Mouse (Mus musculus) forebrain, embryonic 10.5 days (tissue): ENCODE data around the gene Calcoco2. TPM values are rescaled to one million over a fixed set of nuclear protein-coding genes. Genes with fewer than 3 reads are reported as not detected.
"Not testable (repeated sequence)": the region's sequence is repeated elsewhere in the genome, so short reads cannot be mapped to it uniquely, and the experiment has no call there.

ENCODE experiments used
- DNase-seq: peaks from one replicate; pipeline ENCODE4 v3.0.0-alpha.2; 2017; ENCODE audit warnings: low spot score; ENCODE audit errors: extremely low spot score
- H3K27ac ChIP-seq: fragments of 300-500 bp; sonication (generic); 2 replicates; pipeline ENCODE4 v1.5.1; 2016; ENCODE audit warnings: mild to moderate bottlenecking
- H3K27me3 ChIP-seq: fragments of 300-500 bp; sonication (generic); 2 replicates; pipeline ENCODE4 v1.6.1; 2016; ENCODE audit warnings: mild to moderate bottlenecking; ENCODE audit not compliant: poor library complexity, severe bottlenecking
- H3K36me3 ChIP-seq: fragments of 300-500 bp; sonication (generic); replicated peaks from 2 replicates; pipeline ENCODE4 v1.6.1; 2016; ENCODE audit warnings: mild to moderate bottlenecking, moderate library complexity
- H3K4me1 ChIP-seq: fragments of 300-500 bp; sonication (generic); 2 replicates; pipeline ENCODE4 v1.6.1; 2016
- H3K4me3 ChIP-seq: fragments of 300-500 bp; sonication (generic); 2 replicates; pipeline ENCODE4 v1.5.1; 2016; ENCODE audit warnings: mild to moderate bottlenecking, moderate library complexity
- H3K9me3 ChIP-seq: fragments of 300-500 bp; sonication (generic); 2 replicates; pipeline ENCODE4 v1.6.1; 2016; ENCODE audit warnings: mild to moderate bottlenecking, moderate library complexity
- WGBS: fragments of 180-500 bp; shearing (Covaris S2); methylation state at CpG from one replicate; pipeline ENCODE4 v1.1.7; 2016; 5-methylcytosine and 5-hydroxymethylcytosine counted together
- polyA plus RNA-seq: library from polyadenylated mRNA; unstranded; fragments of >200 nt; fragmentation: Nextera tagmentation; extraction: Ambion mirVana; gene quantifications from 2 replicates; pipeline ENCODE4 v1.2.1, GENCODE M21; 2016

Calcoco2 gene
- polyA plus RNA-seq, 1 experiment from 2014 or later, result not detected

- Histone ChIP-seq H3K36me3 (no peaks in the 10 kb centered on the region), H3K9me3 (no peaks in the 10 kb centered on the region), H3K27me3 (0 out of 2 replicates have a peak, but pooled peaks cover 5% of the 10 kb centered on the region), H3K27ac (no peak overlapping the region), H3K4me3 (no peak overlapping the region), H3K4me1 (no peaks in the 10 kb centered on the region)
- no peak for DNase-seq
- WGBS, result 87% methylated on average over 3 of the region's 3 CpGs
Measured at GRCm38 (mm10) chr11:96116116-96116515, 4.4 kb upstream of the Calcoco2 start.

GRCm38 (mm10) chr11:96115416-96115815 lies 3.7 kb upstream of the Calcoco2 start:
- H3K27me3 ChIP-seq, result 0 out of 2 replicates have a peak, but pooled peaks cover 5% of the 10 kb centered on the region
- no peak overlapping the region for H3K27ac ChIP-seq
- 89% methylated on average over 6 of the region's 6 CpGs for WGBS
- DNase-seq, result no peak
- no peaks in the 10 kb centered on the region for H3K4me1 ChIP-seq
- H3K4me3 ChIP-seq, result no peak overlapping the region
- no peaks in the 10 kb centered on the region for H3K36me3 ChIP-seq
- no peaks in the 10 kb centered on the region for H3K9me3 ChIP-seq

- Histone ChIP-seq H3K4me1 (no peaks in the 10 kb centered on the region), H3K27me3 (no peaks in the 10 kb centered on the region), H3K4me3 (no peak overlapping the region), H3K27ac (no peak overlapping the region), H3K36me3 (no peaks in the 10 kb centered on the region), H3K9me3 (no peaks in the 10 kb centered on the region)
- no peak for DNase-seq
- WGBS, result 72% methylated on average over 2 of the region's 2 CpGs
Measured at GRCm38 (mm10) chr11:96114077-96114476, 2.3 kb upstream of the Calcoco2 start.

- not testable (repeated sequence) for H3K36me3 ChIP-seq, H3K4me3 ChIP-seq, H3K27me3 ChIP-seq, H3K9me3 ChIP-seq, H3K27ac ChIP-seq, H3K4me1 ChIP-seq, DNase-seq
- WGBS, result 61% methylated on average over 2 of the region's 2 CpGs
Measured at GRCm38 (mm10) chr11:96110950-96111349, 814 bp downstream of the Calcoco2 start.

GRCm38 (mm10) chr11:96108376-96108775 lies 3.4 kb downstream of the Calcoco2 start:
- H3K27me3 ChIP-seq, result no peaks in the 10 kb centered on the region
- no peak overlapping the region for H3K4me3 ChIP-seq
- H3K4me1 ChIP-seq, result no peaks in the 10 kb centered on the region
- DNase-seq, result no peak
- no peaks in the 10 kb centered on the region for H3K9me3 ChIP-seq
- no peaks in the 10 kb centered on the region for H3K36me3 ChIP-seq
- H3K27ac ChIP-seq, result no peak overlapping the region
- 93% methylated on average over 1 of the region's 1 CpGs for WGBS

- peaks cover 11% of the 10 kb centered on the region; the same call in 1 of the 2 replicates for H3K27me3 ChIP-seq
- H3K9me3 ChIP-seq, result no peaks in the 10 kb centered on the region
- peak; percentile 51 for DNase-seq
- no peaks in the 10 kb centered on the region for H3K4me1 ChIP-seq
- H3K36me3 ChIP-seq, result no peaks in the 10 kb centered on the region
- no peak overlapping the region for H3K27ac ChIP-seq
- WGBS, result 13% methylated on average over 3 of the region's 3 CpGs
- H3K4me3 ChIP-seq, result no peak overlapping the region
Measured at GRCm38 (mm10) chr11:96093361-96093760, 18.4 kb downstream of the Calcoco2 start.

GRCm38 (mm10) chr11:96092674-96093291 lies 19.0 kb downstream of the Calcoco2 start:
- H3K9me3 ChIP-seq, result peaks cover 6% of the 10 kb centered on the region; the same call in 1 of the 2 replicates
- WGBS, result 47% methylated on average over 7 of the region's 7 CpGs
- H3K36me3 ChIP-seq, result no peaks in the 10 kb centered on the region
- no peak overlapping the region for H3K27ac ChIP-seq
- no peak overlapping the region for H3K4me3 ChIP-seq
- peaks cover 7% of the 10 kb centered on the region; the same call in 1 of the 2 replicates for H3K27me3 ChIP-seq
- H3K4me1 ChIP-seq, result no peaks in the 10 kb centered on the region
- no peak for DNase-seq

GRCm38 (mm10) chr11:96091073-96091472 lies 20.7 kb downstream of the Calcoco2 start:
- peaks cover 3% of the 10 kb centered on the region; the same call in 1 of the 2 replicates for H3K27me3 ChIP-seq
- H3K36me3 ChIP-seq, result no peaks in the 10 kb centered on the region
- no peaks in the 10 kb centered on the region for H3K4me1 ChIP-seq
- H3K4me3 ChIP-seq, result no peak overlapping the region
- peaks cover 6% of the 10 kb centered on the region; the same call in 1 of the 2 replicates for H3K9me3 ChIP-seq
- 59% methylated on average over 2 of the region's 2 CpGs for WGBS
- no peak overlapping the region for H3K27ac ChIP-seq
- DNase-seq, result no peak

GRCm38 (mm10) chr11:96087981-96088380 lies 23.8 kb downstream of the Calcoco2 start:
- H3K27ac ChIP-seq, result no peak overlapping the region
- peaks cover 6% of the 10 kb centered on the region; the same call in 1 of the 2 replicates for H3K9me3 ChIP-seq
- H3K4me3 ChIP-seq, result no peak overlapping the region
- no peaks in the 10 kb centered on the region for H3K36me3 ChIP-seq
- H3K27me3 ChIP-seq, result peaks cover 2% of the 10 kb centered on the region; the same call in 1 of the 2 replicates
- WGBS, result 87% methylated on average over 6 of the region's 6 CpGs
- H3K4me1 ChIP-seq, result no peaks in the 10 kb centered on the region
- no peak for DNase-seq

- no peaks in the 10 kb centered on the region for H3K9me3 ChIP-seq
- no peaks in the 10 kb centered on the region for H3K27me3 ChIP-seq
- H3K4me1 ChIP-seq, result no peaks in the 10 kb centered on the region
- no peak overlapping the region for H3K27ac ChIP-seq
- whole genome bisulfite sequencing, result 86% methylated on average over 3 of the region's 3 CpGs
- H3K4me3 ChIP-seq, result no peak overlapping the region
- DNase-seq, result no peak
- H3K36me3 ChIP-seq, result no peaks in the 10 kb centered on the region
Measured at GRCm38 (mm10) chr11:96082682-96083081, 29.1 kb downstream of the Calcoco2 start.

- no peak for DNase-seq
- 88% methylated on average over 5 of the region's 5 CpGs for WGBS
- no peaks in the 10 kb centered on the region for H3K36me3 ChIP-seq
- H3K9me3 ChIP-seq, result no peaks in the 10 kb centered on the region
- no peaks in the 10 kb centered on the region for H3K27me3 ChIP-seq
- no peak overlapping the region for H3K27ac ChIP-seq
- H3K4me1 ChIP-seq, result peaks cover 5% of the 10 kb centered on the region
- H3K4me3 ChIP-seq, result no peak overlapping the region
Measured at GRCm38 (mm10) chr11:96080736-96081135, 31.0 kb downstream of the Calcoco2 start.

- Histone ChIP-seq H3K9me3 (no peaks in the 10 kb centered on the region), H3K4me3 (peak overlapping the region; percentile 82), H3K27ac (peak overlapping the region; percentile 88), H3K36me3 (peaks cover 20% of the 10 kb centered on the region), H3K4me1 (peaks cover 21% of the 10 kb centered on the region), H3K27me3 (no peaks in the 10 kb centered on the region)
- WGBS, result 71% methylated on average over 13 of the region's 13 CpGs
- no peak for DNase-seq
Measured at GRCm38 (mm10) chr11:96076221-96077105, 35.3 kb downstream of the Calcoco2 start.
